In genomic region chr3:105094448-105094847, GRCm38 (mm10) we compare ENCODE assay signal across 15 mouse cellular contexts. TPM values are rescaled to one million over a fixed set of nuclear protein-coding genes. Genes with fewer than 3 reads are reported as not detected.
DNase-seq lines count a peak whose midpoint lies in the region; ATAC-seq and TF ChIP-seq lines count a peak whose summit lies in the region.
"Had no signal": no experiment of that assay in that cellular context is flagged by ENCODE, and none has a peak within 500 bp of the region (broad histone marks: within the 10 kb centered on the region; RNA-seq: fewer than 3 reads in every experiment).

No protein-coding gene starts in this region.

- H3K4me1 ChIP-seq in kidney, embryonic 14.5 days (ENCODE audit: control insufficient read depth, insufficient read depth, low read length): peaks cover 9% of the 10 kb centered on the region
- no peaks in the 10 kb centered on the region for H3K4me1 ChIP-seq in thymus, adult 2 months (replicated peaks; ENCODE audit: control insufficient read depth, insufficient read depth, low read length)
- H3K4me1 ChIP-seq in stomach, postnatal 0 days (replicated peaks; ENCODE audit: control insufficient read depth, insufficient read depth): no peaks in the 10 kb centered on the region
- H3K4me1 ChIP-seq: lung, embryonic 15.5 days had no signal

- no peak for TF ChIP-seq CTCF in thymus, adult 2 months (IDR thresholded peaks at IDR 0.05; ENCODE audit: borderline replicate concordance, control insufficient read depth, extremely low read depth, insufficient read depth, low read length, poor library complexity)
- peak; percentile 54 for TF ChIP-seq CTCF in stomach, postnatal 0 days (IDR thresholded peaks at IDR 0.05; ENCODE audit: low read depth)

- H3K9ac ChIP-seq in kidney, embryonic 14.5 days (ENCODE audit: low read depth, low read length): no peak overlapping the region
- no peak overlapping the region for H3K9ac ChIP-seq in stomach, postnatal 0 days (ENCODE audit: low read length)
- H3K9ac ChIP-seq: forebrain, embryonic 13.5 days; hindbrain, embryonic 12.5 days; lung, embryonic 15.5 days had no signal

- peak; percentile 28 for DNase-seq in cerebellum, adult 9-10 months
- DNase-seq in kidney, adult 9 months: peak; percentile 26
- DNase-seq in thymus, postnatal 4 days: peak; percentile 41
- no peak for DNase-seq in thymus, adult 2 months
- DNase-seq in stomach, postnatal 0 days (ENCODE audit: low spot score): no peak
- DNase-seq: adrenal gland, adult 2 months had no signal

- no peaks in the 10 kb centered on the region for H3K36me3 ChIP-seq in kidney, embryonic 14.5 days (ENCODE audit: control insufficient read depth, insufficient read depth, low read length)
- H3K36me3 ChIP-seq in thymus, adult 2 months (ENCODE audit: control insufficient read depth, insufficient read depth, low read length): no peaks in the 10 kb centered on the region
- H3K36me3 ChIP-seq in stomach, postnatal 0 days (ENCODE audit: control insufficient read depth, insufficient read depth, low read length): no peaks in the 10 kb centered on the region
- H3K36me3 ChIP-seq: hindbrain, embryonic 12.5 days; lung, embryonic 15.5 days had no signal

- ATAC-seq in cerebellum, adult (ENCODE audit: insufficient number of reproducible peaks, low FRiP score, low TSS enrichment): no peak
- no peak for ATAC-seq in kidney, embryonic 14.5 days (ENCODE audit: low FRiP score, low TSS enrichment)
- no peak for ATAC-seq in stomach, postnatal 0 days (ENCODE audit: low FRiP score, low TSS enrichment)
- no peak for ATAC-seq in monocyte, adult 5-6 weeks (replicated peaks; ENCODE audit: insufficient number of reproducible peaks, low FRiP score, low TSS enrichment, poor library complexity, severe bottlenecking)
- ATAC-seq: forebrain, embryonic 13.5 days had no signal

- no peaks in the 10 kb centered on the region for H3K9me3 ChIP-seq in kidney, embryonic 14.5 days (ENCODE audit: control insufficient read depth, low read length)
- no peaks in the 10 kb centered on the region for H3K9me3 ChIP-seq in stomach, postnatal 0 days (ENCODE audit: control insufficient read depth, low read length)
- H3K9me3 ChIP-seq: forebrain, embryonic 13.5 days; hindbrain, embryonic 12.5 days; lung, embryonic 15.5 days had no signal

- no peak for TF ChIP-seq EP300 in stomach, postnatal 0 days (optimal IDR thresholded peaks at IDR 0.05)

- no peak for TF ChIP-seq POLR2A in thymus, adult 2 months (IDR thresholded peaks at IDR 0.05; ENCODE audit: control insufficient read depth, extremely low read depth, insufficient read depth, low read length, poor library complexity)

- no peak overlapping the region for H3K4me2 ChIP-seq in kidney, embryonic 14.5 days (replicated peaks; ENCODE audit: low read depth, low read length)
- no peak overlapping the region for H3K4me2 ChIP-seq in stomach, postnatal 0 days (replicated peaks; ENCODE audit: low read depth)
- H3K4me2 ChIP-seq: forebrain, embryonic 13.5 days; hindbrain, embryonic 12.5 days; lung, embryonic 15.5 days had no signal

- H3K27ac ChIP-seq in kidney, embryonic 14.5 days (ENCODE audit: low read depth, low read length): no peak overlapping the region
- no peak overlapping the region for H3K27ac ChIP-seq in thymus, adult 2 months (ENCODE audit: control insufficient read depth, insufficient read depth, low read length)
- H3K27ac ChIP-seq in stomach, postnatal 0 days (replicated peaks): no peak overlapping the region
- H3K27ac ChIP-seq: forebrain, embryonic 13.5 days; hindbrain, embryonic 12.5 days; lung, embryonic 15.5 days had no signal

- no peak overlapping the region for H3K4me3 ChIP-seq in kidney, embryonic 14.5 days (ENCODE audit: low read length)
- no peak overlapping the region for H3K4me3 ChIP-seq in thymus, adult 2 months (ENCODE audit: control insufficient read depth, insufficient read depth, low read length)
- H3K4me3 ChIP-seq in stomach, postnatal 0 days (ENCODE audit: low read depth, low read length): no peak overlapping the region
- H3K4me3 ChIP-seq: forebrain, embryonic 13.5 days; hindbrain, embryonic 12.5 days; lung, embryonic 15.5 days had no signal

- WGBS in kidney, embryonic 14.5 days: 87% methylated on average over 2 of the region's 2 CpGs
- 76% methylated on average over 2 of the region's 2 CpGs for WGBS in thymus, adult 2 months
- WGBS in stomach, postnatal 0 days: 59% methylated on average over 2 of the region's 2 CpGs

- no peaks in the 10 kb centered on the region for H3K27me3 ChIP-seq in kidney, embryonic 14.5 days (ENCODE audit: control insufficient read depth, insufficient read depth, low read length)
- no peaks in the 10 kb centered on the region for H3K27me3 ChIP-seq in thymus, adult 2 months (ENCODE audit: control insufficient read depth, insufficient read depth, low read length)
- no peaks in the 10 kb centered on the region for H3K27me3 ChIP-seq in stomach, postnatal 0 days (ENCODE audit: control insufficient read depth, insufficient read depth, low read length)
- H3K27me3 ChIP-seq: forebrain, embryonic 13.5 days; hindbrain, embryonic 12.5 days; lung, embryonic 15.5 days had no signal

RNA-seq across cellular contexts. Expression of gene 4930564D02Rik, which starts 27.8 kb away (rescaled TPM):
- polyA plus RNA-seq in kidney, embryonic 14.5 days (2014; fragmentation: Nextera tagmentation; extraction: Ambion mirVana): not detected in 2 replicates
- polyA plus RNA-seq in thymus, adult 2 months (2012; rRNA removed): not detected in 2 replicates
- polyA plus RNA-seq in stomach, postnatal 0 days (2015; fragmentation: Nextera tagmentation; extraction: Ambion mirVana): not detected in 2 replicates
- total RNA-seq in monocyte, adult 5-6 weeks (2017): not detected in 3 replicates
- total RNA-seq: adrenal gland, adult 2 months; gastrocnemius, postnatal 4 days; left cerebral cortex, postnatal 25 days had no signal
- polyA plus RNA-seq: adrenal gland, adult 2 months; embryonic facial prominence, embryonic 11.5 days; forebrain, embryonic 13.5 days; hindbrain, embryonic 12.5 days; lung, embryonic 15.5 days had no signal

RNA-seq across cellular contexts. Expression of gene Cttnbp2nl, which starts 41.5 kb away (rescaled TPM):
- 11.5 and 27.4 TPM in 2 replicates for polyA plus RNA-seq in kidney, embryonic 14.5 days (2014; fragmentation: Nextera tagmentation; extraction: Ambion mirVana)
- polyA plus RNA-seq in thymus, adult 2 months (2012; rRNA removed): 2.6 and 2.8 TPM in 2 replicates
- 15.5 and 17.5 TPM in 2 replicates for polyA plus RNA-seq in stomach, postnatal 0 days (2015; fragmentation: Nextera tagmentation; extraction: Ambion mirVana)
- total RNA-seq in monocyte, adult 5-6 weeks (2017): 0.19 to 0.53 TPM in 2 of 3 replicates, not detected in the other

Comparison
In these comparisons a context has a peak if more than half of its experiments do, and no peak if none do; other contexts are left out.
1. DNase-seq: peak in cerebellum, adult 9-10 months (single experiment), kidney, adult 9 months (single experiment) and thymus, postnatal 4 days (single experiment); none in thymus, adult 2 months (single experiment) and stomach, postnatal 0 days (single experiment).